Mouse (Mus musculus): ENCODE measurements around the gene Nudt9.

DNA sequence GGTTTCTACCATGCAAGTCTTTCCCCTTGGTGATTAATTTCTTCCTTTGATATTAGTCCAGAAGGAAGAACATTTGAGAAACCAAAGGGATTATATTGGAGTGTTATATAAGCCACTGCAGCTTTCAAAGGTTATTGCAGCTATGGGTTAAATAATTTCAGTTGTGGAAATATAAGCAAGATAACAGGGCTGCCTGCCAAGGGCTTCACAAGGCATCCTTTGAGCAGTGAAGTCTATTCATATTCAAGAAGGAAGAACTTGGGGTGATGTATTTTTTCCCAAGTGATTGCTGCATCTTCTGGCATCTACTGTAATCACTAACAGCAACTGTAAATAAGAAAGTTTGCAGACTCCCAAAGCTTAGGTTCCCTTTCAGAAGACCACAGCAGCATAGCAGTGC is 34.7 kb upstream of the Nudt9 start:
- TF ChIP-seq CTCF (IDR thresholded peaks at IDR 0.05; ENCODE audit: borderline replicate concordance, extremely low read depth, insufficient read depth, insufficient read length) (no peak), POLR2A (IDR thresholded peaks at IDR 0.05; ENCODE audit: borderline replicate concordance, extremely low read depth, insufficient read depth, insufficient read length, poor library complexity, severe bottlenecking) (no peak)

Measured in brain, embryonic 14.5 days (tissue).